Mouse (Mus musculus): ENCODE measurements around the gene Pfkp. TPM values are rescaled to one million over a fixed set of nuclear protein-coding genes. Genes with fewer than 3 reads are reported as not detected.

Pfkp gene
- total RNA-seq, 1 experiment: 154 TPM

DNA sequence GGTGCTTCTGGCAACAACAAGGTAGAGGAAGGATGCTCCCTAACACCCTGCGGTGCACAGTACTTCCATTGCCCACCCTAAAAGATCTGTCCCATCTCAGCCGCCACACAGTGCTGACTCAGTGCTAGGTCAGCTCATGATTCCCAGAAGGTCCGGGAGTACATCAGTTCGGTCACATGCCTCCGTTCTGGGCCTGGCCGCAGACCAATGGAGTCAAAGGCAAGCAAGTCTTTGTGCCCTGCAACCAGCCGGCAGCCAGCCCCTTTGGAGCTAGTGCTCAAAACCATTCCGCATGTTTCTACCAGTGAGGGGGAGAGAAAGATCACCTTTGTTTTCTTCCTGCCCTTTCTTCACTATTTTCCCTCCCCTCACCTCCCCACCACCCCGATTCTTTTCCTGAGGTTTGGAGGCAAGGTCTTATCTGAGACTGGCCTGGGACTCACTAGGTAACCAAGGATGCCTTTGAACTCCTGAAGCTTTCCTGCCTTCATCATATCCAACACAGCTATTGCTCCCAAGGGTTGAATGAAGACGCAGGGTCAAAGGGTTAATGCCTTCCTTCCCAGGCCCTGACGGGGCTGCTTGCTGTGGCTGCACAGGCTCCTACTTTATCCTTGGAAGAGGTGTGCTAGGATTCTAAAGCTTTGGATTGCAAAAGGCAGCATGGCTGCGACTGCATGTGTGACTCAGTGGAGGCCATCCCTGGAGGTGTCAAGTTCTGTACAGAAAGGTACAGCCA, 16.6 kb downstream of the Pfkp start:
- TF ChIP-seq MAFK (IDR thresholded peaks at IDR 0.05; ENCODE audit: insufficient read depth, low read depth, low read length) (no peak), ZNF384 (IDR thresholded peaks at IDR 0.05; ENCODE audit: low read depth, low read length) (no peak), CHD2 (IDR thresholded peaks at IDR 0.05; ENCODE audit: low read depth, low read length) (no peak), HCFC1 (IDR thresholded peaks at IDR 0.05; ENCODE audit: borderline replicate concordance, insufficient read depth, low read length) (no peak), ZC3H11A (IDR thresholded peaks at IDR 0.05; ENCODE audit: borderline replicate concordance, low read depth, low read length) (no peak)
- H3K9me3 ChIP-seq (ENCODE audit: control insufficient read depth, insufficient read depth, low read depth, low read length): no peaks in the 10 kb centered on the region
- no peak overlapping the region for H3K9ac ChIP-seq (ENCODE audit: insufficient read depth, low read depth, low read length, poor library complexity, severe bottlenecking)
- H3K4me3 ChIP-seq (ENCODE audit: insufficient read depth in 1 of 2, low read depth in 1 of 2, low read length in 2 of 2, poor library complexity in 1 of 2, severe bottlenecking in 1 of 2): peak overlapping the region in 1 of 2 experiments; percentile 37; a peak in 2 of 4 replicates
- DNase-seq (ENCODE audit: low read depth, low spot score): no peak
- peaks cover 5 to 13% of the 10 kb centered on the region in 2 experiments for H3K4me1 ChIP-seq (ENCODE audit: control insufficient read depth in 2 of 2, insufficient read depth in 2 of 2, low read length in 2 of 2, poor library complexity in 1 of 2)
- H3K27ac ChIP-seq (ENCODE audit: insufficient read depth, low read depth, low read length, poor library complexity, severe bottlenecking): no peak overlapping the region
- in situ Hi-C loops (cut with MboI; ENCODE audit: low sequenced_read_pairs in 2 of 2, unreplicated experiment in 2 of 2): no loop called here
- peaks cover 19% of the 10 kb centered on the region for H3K36me3 ChIP-seq (ENCODE audit: control insufficient read depth, insufficient read depth, low read length, poor library complexity, severe bottlenecking)

DNA sequence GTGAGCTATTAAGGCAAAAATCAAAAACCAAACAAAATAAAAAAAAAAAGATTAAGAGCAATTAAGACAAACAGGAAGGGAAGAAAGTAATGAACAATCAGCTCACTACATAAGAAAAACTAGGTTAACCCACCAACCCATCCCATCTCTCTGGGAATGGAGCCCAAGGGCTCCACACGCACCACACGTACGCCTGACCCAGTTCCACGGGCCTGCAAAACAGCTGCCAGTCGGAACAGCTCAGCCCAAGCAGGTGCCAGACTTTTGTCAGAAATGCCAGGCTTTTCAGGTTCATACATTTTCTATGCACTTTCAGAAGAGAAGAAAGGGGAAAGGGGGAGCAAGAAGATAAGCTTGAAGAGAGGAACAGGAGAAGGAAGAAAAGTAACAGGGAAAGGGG, 17.9 kb downstream of the Pfkp start:
- Histone ChIP-seq H3K27ac (ENCODE audit: insufficient read depth, low read depth, low read length, poor library complexity, severe bottlenecking) (no peak overlapping the region), H3K9ac (ENCODE audit: insufficient read depth, low read depth, low read length, poor library complexity, severe bottlenecking) (no peak overlapping the region), H3K4me1 (ENCODE audit: control insufficient read depth in 2 of 2, insufficient read depth in 2 of 2, low read length in 2 of 2, poor library complexity in 1 of 2) (peaks cover 0 to 7% of the 10 kb centered on the region in 2 experiments; a peak in 2 of 4 replicates), H3K9me3 (ENCODE audit: control insufficient read depth, insufficient read depth, low read depth, low read length) (no peaks in the 10 kb centered on the region), H3K36me3 (ENCODE audit: control insufficient read depth, insufficient read depth, low read length, poor library complexity, severe bottlenecking) (peaks cover 18% of the 10 kb centered on the region), H3K4me3 (ENCODE audit: insufficient read depth in 1 of 2, low read depth in 1 of 2, low read length in 2 of 2, poor library complexity in 1 of 2, severe bottlenecking in 1 of 2) (no peak overlapping the region)
- DNase-seq (ENCODE audit: low read depth, low spot score): no peak
- TF ChIP-seq CHD2 (IDR thresholded peaks at IDR 0.05; ENCODE audit: low read depth, low read length) (no peak), ZC3H11A (IDR thresholded peaks at IDR 0.05; ENCODE audit: borderline replicate concordance, low read depth, low read length) (no peak), HCFC1 (IDR thresholded peaks at IDR 0.05; ENCODE audit: borderline replicate concordance, insufficient read depth, low read length) (no peak), ZNF384 (IDR thresholded peaks at IDR 0.05; ENCODE audit: low read depth, low read length) (no peak), MAFK (IDR thresholded peaks at IDR 0.05; ENCODE audit: insufficient read depth, low read depth, low read length) (no peak)
- in situ Hi-C loops (cut with MboI; ENCODE audit: low sequenced_read_pairs in 2 of 2, unreplicated experiment in 2 of 2): no loop called here

DNA sequence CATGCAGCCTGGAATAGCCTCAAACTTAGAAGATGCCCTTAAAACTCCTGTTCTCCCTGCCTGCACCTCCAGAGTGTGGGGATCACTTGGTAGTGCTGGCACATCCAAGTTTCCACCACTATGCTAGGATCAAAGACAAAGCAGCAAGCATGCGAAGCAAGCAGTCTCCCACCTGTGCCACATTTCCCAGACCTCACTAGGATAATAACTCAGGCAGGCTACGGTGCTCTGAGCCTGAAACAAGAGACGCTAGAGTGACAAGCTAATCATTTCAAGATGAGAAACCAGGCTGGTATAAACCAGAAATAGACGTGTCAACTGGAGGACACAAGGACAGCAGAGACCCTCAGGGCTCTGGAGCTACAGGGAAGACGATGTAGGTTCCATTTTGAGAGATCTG, 18.6 kb downstream of the Pfkp start:
- Histone ChIP-seq H3K27ac (ENCODE audit: insufficient read depth, low read depth, low read length, poor library complexity, severe bottlenecking) (no peak overlapping the region), H3K9ac (ENCODE audit: insufficient read depth, low read depth, low read length, poor library complexity, severe bottlenecking) (no peak overlapping the region), H3K4me3 (ENCODE audit: insufficient read depth in 1 of 2, low read depth in 1 of 2, low read length in 2 of 2, poor library complexity in 1 of 2, severe bottlenecking in 1 of 2) (no peak overlapping the region), H3K9me3 (ENCODE audit: control insufficient read depth, insufficient read depth, low read depth, low read length) (no peaks in the 10 kb centered on the region), H3K4me1 (ENCODE audit: control insufficient read depth in 2 of 2, insufficient read depth in 2 of 2, low read length in 2 of 2, poor library complexity in 1 of 2) (peaks cover 0 to 7% of the 10 kb centered on the region in 2 experiments; a peak in 1 of 4 replicates), H3K36me3 (ENCODE audit: control insufficient read depth, insufficient read depth, low read length, poor library complexity, severe bottlenecking) (peaks cover 16% of the 10 kb centered on the region)
- no peak for DNase-seq (ENCODE audit: low read depth, low spot score)
- in situ Hi-C loops (cut with MboI; ENCODE audit: low sequenced_read_pairs in 2 of 2, unreplicated experiment in 2 of 2): no loop called here
- no peak for TF ChIP-seq CHD2 (IDR thresholded peaks at IDR 0.05; ENCODE audit: low read depth, low read length)

DNA sequence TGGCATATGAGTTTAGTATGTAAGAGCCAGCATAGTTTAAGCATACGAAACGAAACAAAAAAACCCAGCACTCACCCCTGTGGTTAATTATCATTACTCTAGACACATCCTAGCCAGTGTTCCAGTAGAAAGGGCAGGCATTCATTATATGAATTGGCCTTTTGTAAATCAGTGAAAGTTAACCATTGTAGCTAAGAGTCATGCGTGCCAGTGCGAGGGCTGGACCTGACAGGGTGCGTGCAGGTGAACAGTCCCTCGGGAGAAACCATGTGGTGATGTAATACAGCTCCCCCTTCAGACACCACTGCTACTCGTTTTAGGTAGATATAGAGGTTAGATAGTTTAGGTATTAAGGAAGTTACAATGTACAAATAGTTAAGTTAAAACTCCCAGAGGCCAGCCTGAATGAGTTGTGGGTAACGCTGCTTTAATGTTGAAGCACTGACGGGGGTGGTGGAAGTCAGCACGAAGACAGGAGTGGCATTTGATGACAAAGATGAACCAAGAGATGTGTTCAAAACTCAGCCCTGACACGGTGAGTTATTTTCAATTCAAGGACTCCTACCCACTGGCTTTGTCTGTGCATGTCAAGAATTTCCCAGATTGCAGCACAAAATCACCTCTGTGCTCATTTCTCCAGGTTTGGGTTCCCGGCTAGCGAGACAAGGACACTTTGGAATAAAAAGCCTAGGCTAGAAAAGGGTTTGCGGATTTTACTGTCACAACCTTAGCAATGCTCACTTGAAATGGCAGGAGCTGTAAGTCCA, 19.4 kb downstream of the Pfkp start:
- in situ Hi-C loops (cut with MboI; ENCODE audit: low sequenced_read_pairs in 2 of 2, unreplicated experiment in 2 of 2): no loop called here
- Histone ChIP-seq H3K4me3 (ENCODE audit: insufficient read depth in 1 of 2, low read depth in 1 of 2, low read length in 2 of 2, poor library complexity in 1 of 2, severe bottlenecking in 1 of 2) (no peak overlapping the region), H3K27ac (ENCODE audit: insufficient read depth, low read depth, low read length, poor library complexity, severe bottlenecking) (no peak overlapping the region), H3K4me1 (ENCODE audit: control insufficient read depth in 2 of 2, insufficient read depth in 2 of 2, low read length in 2 of 2, poor library complexity in 1 of 2) (peaks cover 0 to 7% of the 10 kb centered on the region in 2 experiments; a peak in 1 of 4 replicates), H3K36me3 (ENCODE audit: control insufficient read depth, insufficient read depth, low read length, poor library complexity, severe bottlenecking) (peaks cover 16% of the 10 kb centered on the region), H3K9ac (ENCODE audit: insufficient read depth, low read depth, low read length, poor library complexity, severe bottlenecking) (no peak overlapping the region), H3K9me3 (ENCODE audit: control insufficient read depth, insufficient read depth, low read depth, low read length) (no peaks in the 10 kb centered on the region)
- no peak for DNase-seq (ENCODE audit: low read depth, low spot score)
- no peak for TF ChIP-seq CHD2 (IDR thresholded peaks at IDR 0.05; ENCODE audit: low read depth, low read length)
